Mouse (Mus musculus) embryo, embryonic 11.5 days (tissue): Measurements from ENCODE around the gene Aprt.

Experiments
- DNase-seq: peaks from one replicate; pipeline ENCODE4 v3.0.0-alpha.2; 2012; ENCODE audit warnings: low read depth, low spot score

Aprt gene

GRCm38 (mm10) chr8:122576648-122577022 lies at the start of gene Aprt:
Gene Aprt, minus strand, starts transcription at chr8:122576909.
- DNase-seq, result peak; percentile 91

GRCm38 (mm10) chr8:122625811-122626210 lies 49.1 kb upstream of the Aprt start:
- no peak for DNase-seq

GRCm38 (mm10) chr8:122624653-122625052 lies 47.9 kb upstream of the Aprt start:
- no peak for DNase-seq

- DNase-seq, result no peak
These were observed 47.3 kb upstream of the Aprt start for GRCm38 (mm10) chr8:122623844-122624642.

GRCm38 (mm10) chr8:122622727-122623126 lies 46.0 kb upstream of the Aprt start, which contains the start of gene Pabpn1l:
Gene Pabpn1l, minus strand, starts transcription at chr8:122622739.
- no peak for DNase-seq

GRCm38 (mm10) chr8:122620446-122620845 lies 43.7 kb upstream of the Aprt start:
- no peak for DNase-seq

GRCm38 (mm10) chr8:122618660-122619378 lies 42.1 kb upstream of the Aprt start:
- DNase-seq, result no peak

- DNase-seq, result peak; percentile 75
These were observed 41.3 kb upstream of the Aprt start for GRCm38 (mm10) chr8:122617947-122618546.

GRCm38 (mm10) chr8:122616181-122616905 lies 39.6 kb upstream of the Aprt start:
- no peak for DNase-seq

- DNase-seq, result peak; percentile 98
These were observed 34.8 kb upstream of the Aprt start, which contains the start of the genes Galns and Trappc2l for GRCm38 (mm10) chr8:122611295-122612133. Gene Galns, minus strand, starts transcription at chr8:122611463. Gene Trappc2l, plus strand, starts transcription at chr8:122611640.

- peak; percentile 20 for DNase-seq
These were observed 34.0 kb upstream of the Aprt start for GRCm38 (mm10) chr8:122610612-122611277.

GRCm38 (mm10) chr8:122610209-122610608 lies 33.5 kb upstream of the Aprt start:
- DNase-seq, result no peak

GRCm38 (mm10) chr8:122606810-122607209 lies 30.1 kb upstream of the Aprt start:
- DNase-seq, result no peak

- DNase-seq, result no peak
These were observed 28.7 kb upstream of the Aprt start for GRCm38 (mm10) chr8:122605367-122605766.

- DNase-seq, result no peak
These were observed 27.9 kb upstream of the Aprt start for GRCm38 (mm10) chr8:122604640-122605039.

GRCm38 (mm10) chr8:122600666-122601065 lies 24.0 kb upstream of the Aprt start:
- no peak for DNase-seq

GRCm38 (mm10) chr8:122596031-122596430 lies 19.3 kb upstream of the Aprt start:
- no peak for DNase-seq

GRCm38 (mm10) chr8:122593783-122594507 lies 17.2 kb upstream of the Aprt start:
- no peak for DNase-seq

- DNase-seq, result no peak
These were observed 16.5 kb upstream of the Aprt start for GRCm38 (mm10) chr8:122593240-122593639.
